Mouse (Mus musculus) embryonic facial prominence, embryonic 11.5 days (tissue): ENCODE results near the gene Isoc2a. TPM values are rescaled to one million over a fixed set of nuclear protein-coding genes. Genes with fewer than 3 reads are reported as not detected.

Experiments used
- ATAC-seq: fragments of 200-750 bp; cut with Nextera tagmentation; replicated peaks from 2 replicates; pipeline ENCODE4 v1.8.0; 2017; ENCODE audit warnings: low read depth; ENCODE audit not compliant: insufficient number of reproducible peaks, low FRiP score, low TSS enrichment
- DNase-seq: peaks from one replicate; pipeline ENCODE4 v3.0.0-alpha.2; 2015; ENCODE audit warnings: low spot score
- H3K27ac ChIP-seq: fragments of 300-500 bp; sonication (generic); replicated peaks from 2 replicates; pipeline ENCODE4 v1.5.1; 2014; ENCODE audit warnings: mild to moderate bottlenecking, low read depth, low read length, control low read depth
- H3K27me3 ChIP-seq: fragments of 300-500 bp; sonication (generic); 2 replicates; pipeline ENCODE4 v1.6.1; 2014; ENCODE audit warnings: mild to moderate bottlenecking, low read length, moderate library complexity, mixed read lengths; ENCODE audit not compliant: control insufficient read depth, insufficient read depth
- H3K36me3 ChIP-seq: fragments of 300-500 bp; sonication (generic); replicated peaks from 2 replicates; pipeline ENCODE4 v1.6.1; 2014; ENCODE audit warnings: low read depth, mild to moderate bottlenecking, low read length, moderate library complexity, mixed read lengths; ENCODE audit not compliant: control insufficient read depth, insufficient read depth
- H3K4me1 ChIP-seq: fragments of 300-500 bp; sonication (generic); 2 replicates; pipeline ENCODE4 v1.6.1; 2014; ENCODE audit warnings: low read length, mixed read lengths; ENCODE audit not compliant: control insufficient read depth, insufficient read depth
- H3K4me2 ChIP-seq: fragments of 300-500 bp; sonication (generic); 2 replicates; pipeline ENCODE4 v1.6.1; 2014; ENCODE audit warnings: low read depth, mild to moderate bottlenecking, control low read depth, low read length, moderate library complexity
- H3K4me3 ChIP-seq: fragments of 300-500 bp; sonication (generic); 2 replicates; pipeline ENCODE4 v1.5.1; 2014; ENCODE audit warnings: low read depth, low read length, control low read depth
- H3K9ac ChIP-seq: fragments of 300-500 bp; sonication (generic); replicated peaks from 2 replicates; pipeline ENCODE4 v1.6.1; 2014; ENCODE audit warnings: mild to moderate bottlenecking, control low read depth, low read length
- H3K9me3 ChIP-seq: fragments of 300-500 bp; sonication (generic); replicated peaks from 2 replicates; pipeline ENCODE4 v1.6.1; 2016; ENCODE audit warnings: mild to moderate bottlenecking, low read length, inconsistent platforms, mixed read lengths; ENCODE audit not compliant: control insufficient read depth
- WGBS: fragments of 180-500 bp; shearing (Covaris S2); extraction: QIAGEN DNeasy Blood & Tissue Kit; methylation state at CpG from one replicate; pipeline ENCODE4 v1.1.7; 2014; 5-methylcytosine and 5-hydroxymethylcytosine counted together
- polyA plus RNA-seq: library from polyadenylated mRNA; unstranded; fragments of >200 nt; fragmentation: Nextera tagmentation; extraction: Ambion mirVana; gene quantifications from 2 replicates; pipeline ENCODE4 v1.2.1, GENCODE M21; 2014

Gene Isoc2a
- polyA plus RNA-seq, result 0.70 and 0.72 TPM in 2 replicates

GRCm38 (mm10) chr7:4876753-4877221, at the start of gene Isoc2a:
Gene Isoc2a (plus strand): TSS chr7:4877153.
- Histone ChIP-seq H3K9ac (peak within 1 kb of the TSS; percentile 45; the same call in 1 of the 2 replicates), H3K36me3 (no peaks in the 10 kb centered on the region), H3K27ac (no peak within 1 kb of the TSS), H3K9me3 (no peaks in the 10 kb centered on the region), H3K4me3 (peak within 1 kb of the TSS; percentile 43), H3K4me1 (no peaks in the 10 kb centered on the region), H3K4me2 (peak within 1 kb of the TSS; percentile 69), H3K27me3 (no peaks in the 10 kb centered on the region)
- WGBS, result under 1% methylated on average over 22 of the region's 22 CpGs
- peak; percentile 99 for ATAC-seq
- peak; percentile 96 for DNase-seq

GRCm38 (mm10) chr7:4830476-4830875, 46.5 kb upstream of the Isoc2a start:
- Histone ChIP-seq H3K4me3 (no peak overlapping the region), H3K9ac (no peak overlapping the region), H3K4me2 (no peak overlapping the region), H3K27ac (no peak overlapping the region), H3K36me3 (no peaks in the 10 kb centered on the region), H3K4me1 (no peaks in the 10 kb centered on the region), H3K9me3 (no peaks in the 10 kb centered on the region), H3K27me3 (peaks cover 8% of the 10 kb centered on the region)
- 4% methylated on average over 12 of the region's 12 CpGs for WGBS
- DNase-seq, result peak; percentile 58
- ATAC-seq, result no peak

GRCm38 (mm10) chr7:4835631-4836327, 41.2 kb upstream of the Isoc2a start:
- DNase-seq, result no peak
- H3K4me2 ChIP-seq, result peak overlapping the region; percentile 87
- peak; percentile 68 for ATAC-seq
- no peaks in the 10 kb centered on the region for H3K36me3 ChIP-seq
- H3K4me3 ChIP-seq, result peak overlapping the region; percentile 41
- 0 out of 2 replicates have a peak overlapping the region, but pooled peaks have one; percentile 25 for H3K9ac ChIP-seq
- H3K9me3 ChIP-seq, result no peaks in the 10 kb centered on the region
- H3K27me3 ChIP-seq, result peaks cover 25% of the 10 kb centered on the region
- H3K4me1 ChIP-seq, result no peaks in the 10 kb centered on the region
- no peak overlapping the region for H3K27ac ChIP-seq
- 6% methylated on average over 33 of the region's 34 CpGs for WGBS

- H3K4me1 ChIP-seq, result no peaks in the 10 kb centered on the region
- peaks cover 25% of the 10 kb centered on the region for H3K27me3 ChIP-seq
- WGBS, result under 1% methylated on average over 51 of the region's 51 CpGs
- peak; percentile 59 for DNase-seq
- H3K4me2 ChIP-seq, result peak overlapping the region; percentile 87
- peak overlapping the region; percentile 41 for H3K4me3 ChIP-seq
- no peaks in the 10 kb centered on the region for H3K9me3 ChIP-seq
- no peak overlapping the region for H3K27ac ChIP-seq
- H3K9ac ChIP-seq, result peak overlapping the region; percentile 56; the same call in 1 of the 2 replicates
- H3K36me3 ChIP-seq, result no peaks in the 10 kb centered on the region
- peak; percentile 62 for ATAC-seq
Measured at GRCm38 (mm10) chr7:4836351-4836792, 40.6 kb upstream of the Isoc2a start.

GRCm38 (mm10) chr7:4837639-4838038, 39.3 kb upstream of the Isoc2a start:
- Histone ChIP-seq H3K9ac (no peak overlapping the region), H3K4me1 (no peaks in the 10 kb centered on the region), H3K27me3 (peaks cover 28% of the 10 kb centered on the region), H3K27ac (no peak overlapping the region), H3K36me3 (no peaks in the 10 kb centered on the region), H3K4me3 (no peak overlapping the region), H3K4me2 (no peak overlapping the region), H3K9me3 (no peaks in the 10 kb centered on the region)
- no peak for DNase-seq
- ATAC-seq, result no peak
- WGBS, result 14% methylated on average over 1 of the region's 1 CpGs

- Histone ChIP-seq H3K27ac (no peak overlapping the region), H3K9me3 (no peaks in the 10 kb centered on the region), H3K36me3 (no peaks in the 10 kb centered on the region), H3K4me1 (peaks cover 10% of the 10 kb centered on the region), H3K4me3 (no peak overlapping the region), H3K27me3 (peaks cover 28% of the 10 kb centered on the region), H3K9ac (no peak overlapping the region), H3K4me2 (no peak overlapping the region)
- DNase-seq (no peak), ATAC-seq (no peak)
- WGBS, result 56% methylated on average over 5 of the region's 5 CpGs
Measured at GRCm38 (mm10) chr7:4842077-4842476, 34.9 kb upstream of the Isoc2a start.

GRCm38 (mm10) chr7:4842634-4843131, 34.3 kb upstream of the Isoc2a start:
- Histone ChIP-seq H3K4me3 (peak overlapping the region; percentile 15; the same call in 1 of the 2 replicates), H3K27me3 (peaks cover 28% of the 10 kb centered on the region), H3K4me2 (peak overlapping the region; percentile 86; the same call in 1 of the 2 replicates), H3K36me3 (no peaks in the 10 kb centered on the region), H3K9ac (no peak overlapping the region; the same call in 1 of the 2 replicates), H3K4me1 (peaks cover 10% of the 10 kb centered on the region), H3K9me3 (no peaks in the 10 kb centered on the region), H3K27ac (no peak overlapping the region)
- DNase-seq, result peak; percentile 52
- WGBS, result 1% methylated on average over 15 of the region's 16 CpGs
- peak; percentile 57 for ATAC-seq
